Mouse (Mus musculus) cerebellum, postnatal 25 days (tissue): Measurements from ENCODE around the gene Entpd8.

Experiments
- DNase-seq, 2 experiments: peaks; one replicate each; pipeline ENCODE4 v3.0.0; 2021; ENCODE audit warnings: mixed read lengths in 2 of 2

Gene Entpd8

GRCm38 (mm10) chr2:25080076-25080475, at the start of gene Entpd8:
Entpd8 (plus strand) TSS chr2:25080304.
- no peak for DNase-seq

- DNase-seq = no peak
Observed at GRCm38 (mm10) chr2:25034994-25035393, 45.1 kb upstream of the Entpd8 start.

- DNase-seq = no peak
Observed at GRCm38 (mm10) chr2:25040089-25040488, 40.0 kb upstream of the Entpd8 start.

DNA sequence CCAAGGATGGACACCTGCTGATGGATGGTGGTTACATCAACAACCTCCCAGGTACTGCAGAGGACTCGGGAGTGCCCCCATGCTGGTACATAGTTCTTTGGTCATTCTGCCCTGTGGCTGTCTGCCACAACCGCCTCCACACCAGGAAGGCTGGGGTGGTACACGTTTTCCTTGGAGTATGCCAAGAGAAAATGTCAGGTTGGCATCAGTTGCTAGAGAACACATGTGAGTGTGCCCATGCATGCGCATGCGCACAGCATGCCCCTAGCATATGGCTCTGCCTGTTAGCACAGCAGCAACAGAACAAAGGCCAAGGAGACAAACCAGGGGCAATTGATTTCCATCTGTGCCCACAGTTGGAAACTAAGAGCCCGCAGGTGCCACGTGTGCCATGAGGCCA, 29.2 kb upstream of the Entpd8 start:
- DNase-seq = peak; percentile 84 to 86

DNA sequence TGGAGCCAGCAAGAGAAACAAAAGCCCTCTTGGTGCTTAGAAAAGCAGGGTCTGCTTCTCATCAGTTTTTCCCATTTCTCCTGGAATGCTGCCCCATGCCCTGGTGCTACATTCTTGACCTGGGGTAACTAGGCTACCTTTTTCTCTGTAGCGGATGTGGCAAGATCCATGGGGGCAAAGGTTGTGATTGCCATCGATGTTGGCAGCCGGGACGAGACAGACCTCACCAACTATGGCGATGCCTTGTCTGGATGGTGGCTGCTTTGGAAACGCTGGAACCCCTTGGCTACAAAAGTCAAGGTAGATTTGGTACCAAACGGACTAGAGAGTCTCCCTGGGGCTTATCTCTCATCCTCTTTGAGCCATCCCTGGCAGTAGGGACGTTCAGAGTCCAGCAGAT, 28.7 kb upstream of the Entpd8 start:
- no peak for DNase-seq

GRCm38 (mm10) chr2:25053101-25053500, 27.0 kb upstream of the Entpd8 start:
- DNase-seq = no peak

DNA sequence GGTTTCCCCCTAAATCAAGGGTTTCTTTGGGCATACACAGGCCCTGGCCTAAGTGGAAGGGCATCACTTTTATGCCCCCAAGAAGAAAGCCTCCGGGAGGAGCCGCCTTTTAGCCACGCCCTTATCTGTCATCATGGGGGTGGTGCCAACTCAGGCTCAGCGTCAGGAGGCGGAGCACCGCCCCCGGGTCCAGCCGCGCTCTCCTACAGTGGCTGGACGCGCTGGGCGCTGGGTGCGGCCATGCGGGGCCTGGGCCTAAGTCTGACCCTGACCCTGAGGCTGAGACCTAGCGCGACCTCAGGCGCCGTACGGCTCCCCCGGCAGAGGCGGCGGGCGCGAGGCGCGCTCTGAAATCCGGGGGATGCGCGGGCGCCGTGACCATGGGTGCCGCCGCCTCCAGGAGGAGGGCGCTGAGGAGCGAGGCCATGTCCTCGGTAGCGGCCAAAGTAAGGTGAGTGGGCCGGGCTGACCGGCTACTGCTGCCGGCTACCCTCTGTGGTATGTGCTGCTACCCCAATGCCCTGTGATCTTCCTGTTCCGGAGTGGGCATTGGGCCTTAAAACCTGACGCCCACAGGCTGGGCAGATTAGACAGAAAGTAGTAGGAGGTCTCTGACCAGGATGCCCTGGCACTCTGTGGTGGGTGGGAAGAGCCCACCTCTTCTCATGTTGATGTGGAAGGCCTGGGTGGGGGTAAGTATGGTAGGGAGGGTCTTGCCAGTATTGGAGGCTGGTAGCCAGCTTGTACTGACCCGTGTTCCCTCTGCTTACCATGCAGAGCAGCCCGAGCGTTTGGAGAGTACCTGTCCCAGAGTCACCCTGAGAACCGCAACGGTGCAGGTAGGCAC, 25.7 kb upstream of the Entpd8 start, which contains the start of gene Nsmf:
Gene Nsmf, plus strand, starts transcription at position 135 of the 847 bp plus-strand sequence.
- DNase-seq = peak; percentile 82 to 90

DNA sequence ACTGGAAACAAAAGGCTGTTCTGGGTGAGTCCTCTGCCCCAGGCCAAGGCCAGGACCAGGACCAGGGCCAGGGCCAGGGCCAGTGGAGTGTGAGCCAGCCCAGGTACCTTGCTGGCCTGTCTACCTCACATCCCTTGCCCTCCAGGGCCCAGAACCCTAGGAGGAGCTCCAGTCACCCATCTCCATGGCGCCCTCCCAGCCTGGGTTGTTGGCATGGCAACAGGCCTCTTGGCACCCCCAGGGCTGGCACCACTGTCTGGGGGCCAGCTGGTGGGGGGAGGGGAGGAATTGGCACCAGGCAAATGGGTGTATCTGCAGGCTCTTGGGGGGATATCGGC, 25.1 kb upstream of the Entpd8 start:
- peak; percentile 55 to 72 for DNase-seq

DNA sequence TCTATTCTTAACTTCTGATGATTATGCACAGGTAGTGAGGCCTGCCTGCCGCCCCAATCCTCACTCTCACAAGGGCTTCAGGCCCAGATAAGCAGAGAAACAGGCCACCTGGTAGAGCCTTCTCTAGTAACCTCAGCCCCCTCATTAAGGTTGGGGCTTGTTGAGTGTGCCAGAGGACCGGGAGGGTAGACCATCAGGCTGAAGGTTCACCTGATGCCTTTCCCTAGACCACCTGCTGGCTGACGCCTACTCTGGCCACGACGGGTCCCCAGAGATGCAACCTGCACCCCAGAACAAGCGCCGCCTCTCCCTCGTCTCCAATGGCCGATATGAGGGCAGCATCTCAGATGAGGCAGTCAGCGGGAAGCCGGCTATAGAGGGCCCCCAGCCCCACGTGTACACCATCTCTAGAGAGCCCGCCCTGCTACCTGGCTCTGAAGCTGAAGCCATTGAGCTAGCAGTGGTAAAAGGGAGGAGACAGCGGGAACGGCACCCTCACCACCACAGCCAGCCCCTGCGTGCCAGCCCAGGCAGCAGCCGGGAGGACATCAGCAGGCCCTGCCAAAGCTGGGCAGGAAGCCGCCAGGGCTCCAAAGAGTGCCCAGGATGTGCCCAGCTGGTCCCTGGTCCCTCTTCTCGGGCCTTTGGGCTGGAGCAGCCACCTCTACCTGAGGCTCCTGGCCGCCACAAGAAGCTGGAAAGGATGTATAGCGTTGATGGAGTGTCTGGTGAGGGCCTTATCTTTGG, 24.5 kb upstream of the Entpd8 start:
- peak in 1 of 2 experiments; percentile 24 for DNase-seq

DNA sequence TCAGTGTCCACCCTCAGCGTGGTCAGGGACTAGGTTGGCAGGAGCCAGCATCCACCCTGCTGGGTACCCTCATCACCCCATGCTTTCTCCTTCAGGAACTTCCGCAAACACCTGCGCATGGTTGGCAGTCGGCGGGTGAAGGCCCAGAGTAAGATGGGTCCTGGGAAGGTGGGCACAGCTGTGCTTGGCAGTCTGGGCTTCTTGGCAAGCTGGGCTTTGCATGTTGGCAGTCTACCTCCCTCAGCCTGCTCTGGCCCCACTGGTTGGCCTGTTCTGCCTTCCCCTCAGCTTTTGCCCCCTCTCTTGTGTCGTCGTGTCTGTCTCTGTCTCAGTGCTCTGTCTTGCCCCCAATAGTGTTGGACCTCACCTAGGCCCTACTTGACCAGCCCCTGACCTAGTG, 21.2 kb upstream of the Entpd8 start:
- DNase-seq = no peak

DNA sequence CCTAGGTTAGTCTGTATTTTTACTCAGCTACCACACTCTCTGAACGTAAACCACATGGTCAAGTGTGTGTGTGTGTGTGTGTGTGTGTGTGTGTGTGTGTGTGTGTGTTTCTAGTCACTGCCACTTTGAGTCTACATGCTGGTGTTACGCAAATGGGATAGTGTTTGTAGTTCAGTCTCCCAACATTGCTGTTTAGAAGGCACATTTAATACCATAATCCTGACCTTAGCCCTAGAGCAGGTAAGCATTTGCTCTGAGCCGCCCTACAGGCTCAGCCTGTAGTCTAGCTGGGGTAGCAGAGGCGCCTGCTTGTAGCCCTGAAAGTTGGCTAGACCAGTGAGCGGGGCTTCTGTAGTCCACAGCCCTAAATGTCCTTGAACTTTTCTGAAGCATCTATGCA, 16.6 kb upstream of the Entpd8 start:
- no peak for DNase-seq

GRCm38 (mm10) chr2:25064285-25064684, 15.8 kb upstream of the Entpd8 start:
- DNase-seq = no peak

DNA sequence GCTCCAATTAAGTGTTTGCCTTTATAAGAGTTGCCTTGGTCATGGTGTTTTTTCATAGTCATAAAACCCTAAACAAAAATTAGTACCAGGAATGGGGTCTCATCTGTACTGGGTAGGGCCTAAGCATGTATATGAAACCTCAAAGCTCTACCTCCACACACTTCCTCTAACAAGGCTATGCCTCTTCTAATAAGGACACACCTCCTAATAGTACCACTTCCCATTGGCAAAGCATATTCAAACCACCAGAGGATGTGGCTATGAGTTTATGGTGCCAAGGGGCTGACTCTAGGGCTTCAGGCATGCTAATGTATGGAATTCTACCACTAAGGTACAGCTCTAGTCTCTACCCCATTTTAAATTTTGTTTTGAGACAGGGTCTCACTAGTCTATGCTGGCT, 14.6 kb upstream of the Entpd8 start:
- no peak for DNase-seq

GRCm38 (mm10) chr2:25066552-25066951, 13.6 kb upstream of the Entpd8 start:
- DNase-seq = no peak

DNA sequence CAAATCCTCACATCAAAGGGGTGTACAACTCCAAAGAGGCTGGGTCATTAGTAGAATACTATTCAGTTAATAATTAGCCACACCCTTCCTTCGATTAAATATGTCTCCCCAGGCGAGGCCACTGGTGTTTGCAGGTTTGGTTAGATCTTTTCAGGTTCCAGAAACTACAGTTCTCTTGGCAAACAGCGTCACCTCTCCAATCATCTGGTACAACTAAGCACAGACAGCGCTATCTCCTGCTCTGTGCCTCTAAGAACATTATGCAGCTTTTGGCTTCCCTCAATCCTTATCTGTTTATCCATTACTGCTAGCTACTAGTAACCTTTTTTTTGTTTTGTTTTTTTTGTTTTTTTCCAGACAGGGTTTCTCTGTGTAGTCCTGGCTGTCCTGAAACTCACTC, 10.6 kb upstream of the Entpd8 start:
- DNase-seq = no peak

DNA sequence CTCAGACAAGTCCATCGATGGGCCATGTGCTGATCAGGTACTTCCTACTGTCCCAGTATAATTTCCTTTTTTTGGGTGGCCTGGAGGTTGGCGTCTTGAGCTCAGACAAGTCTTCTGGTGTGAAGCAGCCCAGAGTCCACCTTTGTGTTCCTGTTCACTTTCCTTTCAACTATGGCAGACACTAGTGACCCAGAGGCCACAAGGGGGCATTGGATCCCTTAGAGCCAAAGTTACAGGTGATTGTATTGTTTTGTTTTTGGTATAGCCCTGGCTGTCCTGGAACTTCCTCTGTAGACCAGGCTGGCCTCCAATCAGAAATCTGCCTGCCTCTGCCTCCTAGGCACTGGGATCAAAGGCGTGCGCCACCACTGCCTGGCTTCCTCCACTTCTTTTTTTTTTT, 7.7 kb upstream of the Entpd8 start:
- DNase-seq = no peak

DNA sequence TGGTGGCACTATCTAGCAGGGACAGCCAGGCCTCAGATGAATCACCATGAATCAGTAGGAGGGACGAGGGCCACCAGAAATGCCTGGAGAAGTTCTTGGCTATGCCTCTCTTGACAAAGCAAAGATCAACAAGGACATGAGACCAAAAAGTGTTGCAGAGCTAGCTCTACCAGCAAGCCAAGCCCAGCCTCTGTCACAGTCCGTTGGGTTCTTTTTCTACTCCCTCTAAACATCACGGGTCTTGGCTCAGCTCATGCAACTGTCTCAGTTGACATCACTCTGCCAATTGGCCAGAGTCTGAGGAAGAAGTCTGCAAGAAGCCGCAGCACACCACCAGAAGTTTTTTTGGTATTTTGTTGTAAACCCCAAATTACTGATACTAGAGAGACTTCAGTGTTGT, 4.6 kb upstream of the Entpd8 start:
- DNase-seq = no peak

DNA sequence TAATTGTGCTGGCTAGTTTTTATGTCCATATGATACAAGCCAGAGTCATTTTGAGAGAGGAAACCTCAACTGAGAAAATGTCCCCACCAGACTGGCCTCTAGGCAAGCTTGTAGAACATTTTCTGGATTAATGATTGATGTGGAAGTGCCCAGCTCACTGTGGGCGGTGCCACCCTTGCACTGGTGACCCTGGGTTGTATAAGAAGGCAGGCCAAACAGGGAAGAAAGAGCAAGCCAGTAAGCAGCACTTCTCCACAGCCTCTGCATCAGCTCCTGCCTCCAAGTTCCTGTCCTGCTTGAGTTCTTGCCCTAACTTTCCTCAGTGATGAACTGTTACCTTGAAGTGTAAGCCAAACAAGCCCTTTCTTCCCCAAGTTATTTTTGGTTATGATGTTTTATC, 1.1 kb upstream of the Entpd8 start:
- DNase-seq = no peak

DNA sequence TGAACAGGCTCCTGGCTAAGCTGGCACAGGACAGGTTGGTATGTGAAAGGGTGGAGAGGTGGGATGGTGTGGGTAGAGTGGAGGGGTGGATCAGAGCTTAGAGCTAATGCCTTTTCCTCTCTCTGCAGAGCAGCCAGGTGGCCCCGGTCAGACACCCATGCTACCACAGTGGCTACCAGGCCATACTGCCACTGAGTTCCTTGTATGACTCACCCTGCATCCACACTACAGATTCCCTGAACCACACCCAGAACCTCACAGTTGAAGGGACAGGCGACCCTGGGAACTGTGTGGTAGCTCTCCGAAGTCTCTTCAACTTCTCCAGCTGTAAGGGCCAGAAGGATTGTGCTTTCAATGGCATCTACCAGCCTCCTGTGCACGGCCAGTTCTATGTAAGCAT, 3.6 kb downstream of the Entpd8 start:
- DNase-seq = no peak

- no peak for DNase-seq
Observed at GRCm38 (mm10) chr2:25085571-25085970, 5.5 kb downstream of the Entpd8 start.

DNA sequence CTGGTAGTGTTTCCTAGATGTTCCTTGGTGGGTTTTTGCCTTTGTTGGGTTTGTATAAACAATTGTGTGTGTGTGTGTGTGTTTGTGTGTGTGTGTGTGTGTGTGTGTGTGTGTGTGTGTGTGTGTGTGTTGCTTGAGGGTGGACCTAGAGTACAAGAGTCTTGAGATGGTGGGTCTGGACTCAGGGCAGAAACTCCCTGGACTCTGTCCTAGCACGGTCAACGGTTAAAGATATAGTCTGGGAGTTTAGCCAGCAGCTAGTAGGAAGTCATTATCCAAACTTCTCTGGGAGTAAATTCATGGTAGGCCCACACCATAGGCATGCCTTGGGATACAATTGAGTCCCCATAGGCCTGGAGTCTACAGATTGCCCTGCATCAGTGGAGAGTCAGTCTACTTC, 7.7 kb downstream of the Entpd8 start:
- DNase-seq = no peak

DNA sequence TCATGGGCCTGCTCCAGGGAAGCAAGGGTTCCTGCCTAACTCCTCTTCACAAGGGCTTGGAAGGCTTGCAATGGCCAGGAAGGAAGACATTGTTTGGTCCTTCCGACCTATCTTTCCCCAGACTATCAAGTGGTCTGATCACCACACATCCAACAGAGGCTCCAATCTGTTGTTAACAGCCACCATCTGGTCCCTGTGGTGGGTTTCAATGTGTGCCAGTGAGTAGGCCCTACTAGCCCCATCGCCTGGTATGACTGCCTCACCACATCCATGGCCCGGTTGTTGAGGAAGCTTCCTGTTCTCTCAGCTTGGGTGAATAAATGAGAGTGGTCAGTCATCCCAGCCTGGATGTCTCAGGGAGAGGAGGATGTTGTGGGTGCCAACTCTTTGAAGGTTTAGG, 8.5 kb downstream of the Entpd8 start:
- DNase-seq = no peak

DNA sequence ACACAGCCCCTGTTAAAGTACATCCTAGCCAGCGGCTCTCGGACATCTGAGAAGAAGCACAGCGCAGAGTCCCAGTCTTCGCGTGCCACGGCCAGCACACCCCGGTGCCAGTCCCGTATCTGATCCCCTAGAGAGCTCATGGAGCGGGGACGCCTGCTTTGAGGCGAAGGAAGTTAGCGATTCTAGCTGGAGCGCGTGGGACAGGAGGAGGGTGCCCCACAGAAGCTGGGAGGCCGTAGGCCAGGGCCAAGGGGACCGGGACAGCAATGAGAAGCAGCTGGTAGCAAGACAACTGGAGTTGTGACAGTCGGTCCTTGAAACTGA, 14.6 kb downstream of the Entpd8 start:
- no peak for DNase-seq

DNA sequence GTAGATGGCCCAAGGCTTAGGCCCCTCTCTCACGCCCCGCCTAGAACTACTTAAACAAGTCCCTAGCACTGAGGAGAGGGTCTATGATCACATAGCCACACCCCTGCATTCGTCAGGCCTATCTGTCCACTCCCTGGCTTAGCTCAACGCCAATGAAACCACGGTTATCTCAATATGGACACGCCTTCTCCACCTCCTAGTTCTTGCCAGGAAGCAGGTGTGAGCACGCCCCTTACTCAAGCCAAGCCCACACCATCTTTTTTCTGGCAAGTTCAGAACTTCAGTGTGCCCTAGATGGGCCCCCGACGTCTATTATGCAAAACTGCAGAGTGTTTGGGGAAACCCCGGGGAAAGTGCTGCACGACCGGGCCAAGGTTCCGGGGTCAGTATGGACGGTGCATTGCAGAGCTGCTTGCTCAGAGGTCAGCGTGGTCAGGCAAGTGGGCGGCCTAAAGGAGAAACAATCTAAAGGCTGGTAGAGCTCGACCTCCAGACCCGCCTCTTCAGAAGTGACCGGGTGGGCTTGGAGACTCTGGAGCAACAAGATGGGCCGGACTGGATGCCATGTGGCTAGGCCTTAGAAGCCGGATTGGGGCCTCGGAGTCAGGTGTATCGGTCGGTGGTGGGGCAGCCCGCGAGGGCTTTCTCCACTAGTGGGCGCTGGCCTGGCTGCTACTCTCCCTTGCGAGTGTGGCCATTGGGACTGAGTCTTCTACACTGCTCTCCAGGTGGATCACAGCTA, 15.2 kb downstream of the Entpd8 start, which contains the start of gene Noxa1:
Gene Noxa1, minus strand, starts transcription at position 41 of the 742 bp plus-strand sequence.
- no peak for DNase-seq
